Mouse (Mus musculus) intestine, postnatal 0 days (tissue): ENCODE measurements around the gene Spryd3. TPM values are rescaled to one million over a fixed set of nuclear protein-coding genes. Genes with fewer than 3 reads are reported as not detected.
"Not testable (repeated sequence)": the region's sequence is repeated elsewhere in the genome, so short reads cannot be mapped to it uniquely, and the experiment has no call there.

ENCODE experiments used
- ATAC-seq: fragments of 200-750 bp; cut with Nextera tagmentation; 2 replicates; pipeline ENCODE4 v1.8.0; 2017; ENCODE audit warnings: mild to moderate bottlenecking, moderate TSS enrichment, moderate library complexity
- H3K27ac ChIP-seq: fragments of 300-500 bp; sonication (generic); 2 replicates; pipeline ENCODE4 v1.5.1; 2014; ENCODE audit warnings: mild to moderate bottlenecking, low read depth, low read length, moderate library complexity
- H3K27me3 ChIP-seq: fragments of 300-500 bp; sonication (generic); replicated peaks from 2 replicates; pipeline ENCODE4 v1.6.1; 2014; ENCODE audit warnings: low read length, mixed read lengths; ENCODE audit not compliant: control insufficient read depth, insufficient read depth
- H3K36me3 ChIP-seq: fragments of 300-500 bp; sonication (generic); 2 replicates; pipeline ENCODE4 v1.6.1; 2014; ENCODE audit warnings: mild to moderate bottlenecking, moderate library complexity; ENCODE audit not compliant: control insufficient read depth, insufficient read depth
- H3K4me1 ChIP-seq: fragments of 300-500 bp; sonication (generic); replicated peaks from 2 replicates; pipeline ENCODE4 v1.6.1; 2014; ENCODE audit warnings: antibody characterized with exemption, low read length, mixed read lengths; ENCODE audit not compliant: control insufficient read depth, insufficient read depth
- H3K4me2 ChIP-seq: fragments of 300-500 bp; sonication (generic); replicated peaks from 2 replicates; pipeline ENCODE4 v1.6.1; 2014; ENCODE audit warnings: low read depth, mild to moderate bottlenecking, moderate library complexity
- H3K4me3 ChIP-seq: fragments of 300-500 bp; sonication (generic); 2 replicates; pipeline ENCODE4 v1.5.1; 2014; ENCODE audit warnings: low read depth, low read length
- H3K9ac ChIP-seq: fragments of 300-500 bp; sonication (generic); 2 replicates; pipeline ENCODE4 v1.6.1; 2014; ENCODE audit warnings: mild to moderate bottlenecking, low read depth, low read length
- H3K9me3 ChIP-seq: fragments of 300-500 bp; sonication (generic); 2 replicates; pipeline ENCODE4 v1.6.1; 2016; ENCODE audit warnings: mixed run types; ENCODE audit not compliant: control insufficient read depth
- CTCF ChIP-seq: sonication (generic); IDR thresholded peaks from 2 replicates; pipeline ENCODE4 v1.5.1; 2016; ENCODE audit warnings: low read depth, mild to moderate bottlenecking, control low read depth, antibody characterized with exemption, moderate library complexity
- WGBS: fragments of 180-500 bp; shearing (Covaris S2); extraction: QIAGEN DNeasy Blood & Tissue Kit; methylation state at CpG from one replicate; pipeline ENCODE4 v1.1.7; 2014; 5-methylcytosine and 5-hydroxymethylcytosine counted together
- polyA plus RNA-seq: library from polyadenylated mRNA; unstranded; fragments of >200 nt; fragmentation: Nextera tagmentation; extraction: Ambion mirVana; gene quantifications from 2 replicates; pipeline ENCODE4 v1.2.1, GENCODE M21; 2015

Gene Spryd3
- polyA plus RNA-seq, 1 experiment from 2014 or later, result 26.3 TPM

- Histone ChIP-seq H3K9ac (no peak overlapping the region), H3K4me1 (no peaks in the 10 kb centered on the region), H3K9me3 (no peaks in the 10 kb centered on the region), H3K36me3 (peaks cover 99% of the 10 kb centered on the region), H3K4me3 (no peak overlapping the region), H3K27me3 (no peaks in the 10 kb centered on the region), H3K27ac (peak overlapping the region; percentile 21; the same call in 1 of the 2 replicates), H3K4me2 (no peak overlapping the region)
- no peak for TF ChIP-seq CTCF
- 67% methylated on average over 1 of the region's 1 CpGs for WGBS
- no peak for ATAC-seq
Observed at GRCm38 (mm10) chr15:102091688-102092087, 44.3 kb downstream of the Spryd3 start.

GRCm38 (mm10) chr15:102091063-102091679 lies 44.9 kb downstream of the Spryd3 start:
- no peaks in the 10 kb centered on the region for H3K4me1 ChIP-seq
- H3K4me3 ChIP-seq, result no peak overlapping the region
- no peaks in the 10 kb centered on the region for H3K27me3 ChIP-seq
- peak overlapping the region; percentile 21; the same call in 1 of the 2 replicates for H3K27ac ChIP-seq
- ATAC-seq, result no peak
- no peaks in the 10 kb centered on the region for H3K9me3 ChIP-seq
- no peak overlapping the region for H3K4me2 ChIP-seq
- H3K36me3 ChIP-seq, result peaks cover 99% of the 10 kb centered on the region
- TF ChIP-seq CTCF, result no peak
- WGBS, result 64% methylated on average over 12 of the region's 12 CpGs
- H3K9ac ChIP-seq, result no peak overlapping the region

DNA sequence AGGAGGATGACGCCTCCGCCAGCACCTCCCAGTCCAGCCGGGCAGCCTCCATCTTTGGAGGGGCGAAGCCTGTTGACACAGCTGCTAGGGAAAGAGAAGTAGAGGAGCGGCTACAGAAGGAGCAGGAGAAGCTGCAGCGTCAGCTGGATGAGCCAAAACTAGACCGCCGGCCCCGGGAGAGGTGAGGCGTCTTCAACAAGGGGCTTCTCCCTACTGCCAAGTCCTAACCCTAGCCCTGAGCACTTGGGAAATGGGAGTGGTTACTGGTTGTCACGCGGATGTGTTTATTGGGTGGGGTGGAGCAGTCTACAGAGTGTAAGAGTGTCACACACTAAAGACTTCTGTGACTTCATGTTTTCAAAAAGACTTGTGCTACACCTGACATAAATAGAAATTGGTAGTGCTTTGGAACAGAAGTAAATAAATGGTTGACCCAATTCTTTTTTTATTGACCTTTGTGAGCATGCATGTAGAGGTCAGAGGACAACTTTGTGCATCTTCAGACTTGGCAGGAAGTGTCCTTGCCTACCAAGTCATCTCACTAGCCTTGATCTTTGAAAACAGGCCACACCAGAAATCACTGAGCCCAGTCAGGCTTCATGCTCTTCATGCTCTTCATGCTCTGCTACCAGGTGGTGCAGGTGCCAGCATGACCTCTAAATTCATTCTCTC lies 46.0 kb downstream of the Spryd3 start:
- H3K36me3 ChIP-seq, result peaks cover 94% of the 10 kb centered on the region
- 69% methylated on average over 12 of the region's 12 CpGs for WGBS
- H3K27ac ChIP-seq, result no peak overlapping the region; the same call in 1 of the 2 replicates
- no peak overlapping the region for H3K4me3 ChIP-seq
- H3K4me1 ChIP-seq, result no peaks in the 10 kb centered on the region
- no peak overlapping the region for H3K9ac ChIP-seq
- no peak for ATAC-seq
- H3K27me3 ChIP-seq, result no peaks in the 10 kb centered on the region
- H3K9me3 ChIP-seq, result no peaks in the 10 kb centered on the region
- no peak for TF ChIP-seq CTCF
- H3K4me2 ChIP-seq, result no peak overlapping the region

DNA sequence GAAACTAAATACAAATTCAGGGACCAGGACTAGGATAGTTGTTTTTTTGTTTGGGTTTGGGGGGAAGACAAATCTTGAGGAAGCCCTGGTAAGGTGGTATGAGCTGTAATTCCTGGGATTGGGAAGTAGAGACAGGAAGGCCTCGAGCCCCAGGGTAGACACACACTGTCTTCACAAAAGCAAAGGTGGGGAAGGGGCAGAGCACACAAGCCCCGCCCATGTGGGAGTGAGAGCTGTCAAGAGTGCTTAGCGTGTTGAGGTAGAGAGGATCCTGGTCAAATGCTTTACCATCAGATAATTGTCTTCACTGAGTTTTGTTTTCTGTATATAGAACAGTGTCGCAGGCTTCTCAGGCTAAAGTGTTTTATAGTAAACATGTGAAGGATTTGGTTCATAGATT lies 53.0 kb downstream of the Spryd3 start:
- 72% methylated on average over 4 of the region's 4 CpGs for whole genome bisulfite sequencing
- no peak for TF ChIP-seq CTCF

DNA sequence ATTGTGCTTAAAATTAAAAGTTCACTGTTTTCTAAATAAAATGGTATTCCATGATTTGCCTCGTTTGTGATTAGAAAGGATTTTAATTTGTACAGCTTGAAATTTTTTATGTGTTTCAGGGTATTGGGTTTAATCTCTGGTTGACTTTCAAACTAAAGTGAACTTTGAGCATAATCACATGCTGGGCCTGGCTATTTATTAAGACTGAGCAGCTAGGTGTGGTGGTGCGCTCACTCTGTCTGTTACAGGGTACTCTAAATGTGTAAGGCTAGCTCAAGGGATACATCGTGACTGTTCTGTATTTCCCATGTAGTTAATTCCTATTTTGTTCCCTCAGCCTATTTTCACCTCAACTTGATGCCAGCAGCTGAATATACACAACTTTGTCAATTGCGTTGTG lies 53.9 kb downstream of the Spryd3 start:
- Histone ChIP-seq H3K4me1 (no peaks in the 10 kb centered on the region), H3K9ac (no peak overlapping the region), H3K27me3 (no peaks in the 10 kb centered on the region), H3K4me3 (no peak overlapping the region), H3K36me3 (peaks cover 35% of the 10 kb centered on the region), H3K9me3 (no peaks in the 10 kb centered on the region), H3K4me2 (no peak overlapping the region), H3K27ac (peak overlapping the region; percentile 31; the same call in 1 of the 2 replicates)
- TF ChIP-seq CTCF, result no peak
- 64% methylated on average over 4 of the region's 4 CpGs for WGBS
- ATAC-seq, result no peak; the same call in 1 of the 2 replicates

More for the DNA sequence above, 53.0 kb downstream of the Spryd3 start:
- Histone ChIP-seq H3K9me3 (no peaks in the 10 kb centered on the region), H3K4me1 (no peaks in the 10 kb centered on the region), H3K4me2 (no peak overlapping the region), H3K4me3 (no peak overlapping the region), H3K9ac (no peak overlapping the region), H3K27me3 (no peaks in the 10 kb centered on the region), H3K27ac (no peak overlapping the region), H3K36me3 (peaks cover 44% of the 10 kb centered on the region)
- ATAC-seq, result no peak

- TF ChIP-seq CTCF, result peak; percentile 48
- no peak overlapping the region for H3K4me3 ChIP-seq
- peaks cover 20% of the 10 kb centered on the region for H3K36me3 ChIP-seq
- H3K4me2 ChIP-seq, result no peak overlapping the region
- no peaks in the 10 kb centered on the region for H3K9me3 ChIP-seq
- H3K27me3 ChIP-seq, result no peaks in the 10 kb centered on the region
- no peak overlapping the region for H3K27ac ChIP-seq
- no peak overlapping the region for H3K9ac ChIP-seq
- 62% methylated on average over 2 of the region's 2 CpGs for WGBS
- H3K4me1 ChIP-seq, result no peaks in the 10 kb centered on the region
- no peak for ATAC-seq
Observed at GRCm38 (mm10) chr15:102080429-102080828, 55.6 kb downstream of the Spryd3 start.

DNA sequence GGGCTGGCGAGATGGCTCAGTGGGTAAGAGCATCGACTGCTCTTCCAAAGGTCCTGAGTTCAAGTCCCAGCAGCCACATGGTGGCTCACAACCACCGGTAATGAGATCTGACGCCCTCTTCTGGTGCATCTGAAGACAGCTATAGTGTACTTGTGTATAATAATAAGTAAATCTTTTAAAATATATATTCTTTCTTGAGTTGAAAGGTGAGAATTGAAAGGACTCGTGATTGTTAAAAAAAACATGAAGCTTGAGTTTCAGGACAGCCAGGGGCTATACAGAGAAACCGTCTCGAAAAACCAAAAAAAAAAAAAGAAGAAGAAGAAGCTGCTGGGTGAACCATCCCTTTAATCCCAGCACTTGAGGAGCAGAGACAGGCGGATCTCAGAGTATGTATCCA lies 56.1 kb downstream of the Spryd3 start:
- not testable (repeated sequence) for H3K27me3 ChIP-seq, H3K4me3 ChIP-seq, ATAC-seq, H3K9ac ChIP-seq, H3K27ac ChIP-seq, H3K4me2 ChIP-seq, H3K9me3 ChIP-seq, H3K4me1 ChIP-seq
- H3K36me3 ChIP-seq, result peaks cover 20% of the 10 kb centered on the region
- 66% methylated on average over 8 of the region's 8 CpGs for WGBS
